14 mouse cellular contexts compared by ENCODE assay signal in the genomic region with DNA sequence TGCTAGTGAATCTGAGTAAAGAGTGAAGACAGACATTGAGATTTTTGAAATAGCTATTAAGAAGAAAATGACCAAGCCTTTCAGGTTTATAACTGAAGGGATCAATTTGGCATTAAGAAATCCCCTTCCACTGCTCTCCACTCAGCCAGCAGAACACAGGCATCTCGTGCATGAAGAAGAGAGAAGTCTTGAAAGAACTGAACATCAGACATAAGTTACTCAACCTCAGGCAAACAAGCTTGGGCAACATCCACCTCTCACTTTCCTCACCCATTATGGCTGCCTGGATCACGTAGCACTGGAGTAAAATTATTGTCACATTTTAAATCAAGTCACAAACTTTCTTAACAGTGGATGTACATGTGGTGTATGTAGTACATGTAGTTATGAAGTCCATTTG.
"Had no signal": no experiment of that assay in that cellular context is flagged by ENCODE, and none has a peak within 500 bp of the region (broad histone marks: within the 10 kb centered on the region; RNA-seq: fewer than 3 reads in every experiment).

No protein-coding gene starts in this region.

- DNase-seq: liver, embryonic 13.5 days; lung, adult 2 months; lung, postnatal 10 days; lung, postnatal 4 days; midbrain, embryonic 14.5 days; retina, postnatal 1 day; right cerebral cortex, adult 18-20 months; right cerebral cortex, postnatal 25 days; right cerebral cortex, postnatal 4 days; spleen, adult 18-20 months; thymus, adult 18-20 months; thymus, postnatal 25 days; thymus, postnatal 4 days had no signal

- ATAC-seq: midbrain, embryonic 16.5 days had no signal
